Mouse (Mus musculus): Measurements from ENCODE around the gene Lrrc19. TPM values are rescaled to one million over a fixed set of nuclear protein-coding genes. Genes with fewer than 3 reads are reported as not detected.
"Not testable (repeated sequence)": the region's sequence is repeated elsewhere in the genome, so short reads cannot be mapped to it uniquely, and the experiment has no call there.

Gene Lrrc19
- polyA plus RNA-seq (2014; fragmentation: Nextera tagmentation; extraction: Ambion mirVana): 0.68 and 1.3 TPM in 2 replicates

- peaks cover 2% of the 10 kb centered on the region; the same call in 1 of the 2 replicates for H3K36me3 ChIP-seq (ENCODE audit: control insufficient read depth, insufficient read depth, low read length)
- H3K9ac ChIP-seq (ENCODE audit: low read depth, low read length): no peak within 1 kb of the TSS
- H3K4me3 ChIP-seq (ENCODE audit: low read depth, low read length): no peak within 1 kb of the TSS
- no peak within 1 kb of the TSS for H3K4me2 ChIP-seq (replicated peaks; ENCODE audit: low read depth, low read length)
- ATAC-seq (ENCODE audit: low FRiP score) (no peak), DNase-seq (ENCODE audit: low spot score) (no peak)
- WGBS: 85% methylated on average over 3 of the region's 3 CpGs
- H3K27ac ChIP-seq (ENCODE audit: low read depth, low read length): no peak within 1 kb of the TSS
- H3K27me3 ChIP-seq (ENCODE audit: control insufficient read depth, insufficient read depth, low read length): no peaks in the 10 kb centered on the region
- no peaks in the 10 kb centered on the region for H3K4me1 ChIP-seq (replicated peaks; ENCODE audit: control insufficient read depth, insufficient read depth, low read length)
- H3K9me3 ChIP-seq (ENCODE audit: control insufficient read depth, low read length): no peaks in the 10 kb centered on the region
Observed at GRCm38 (mm10) chr4:94649920-94650319, at the start of gene Lrrc19. Lrrc19 (minus strand) TSS chr4:94650144.

GRCm38 (mm10) chr4:94696368-94696767 lies 46.4 kb upstream of the Lrrc19 start:
- Histone ChIP-seq H3K4me3 (ENCODE audit: low read depth, low read length) (no peak overlapping the region), H3K9me3 (ENCODE audit: control insufficient read depth, low read length) (no peaks in the 10 kb centered on the region), H3K27ac (ENCODE audit: low read depth, low read length) (no peak overlapping the region), H3K9ac (ENCODE audit: low read depth, low read length) (no peak overlapping the region), H3K27me3 (ENCODE audit: control insufficient read depth, insufficient read depth, low read length) (no peaks in the 10 kb centered on the region), H3K4me2 (replicated peaks; ENCODE audit: low read depth, low read length) (no peak overlapping the region), H3K36me3 (ENCODE audit: control insufficient read depth, insufficient read depth, low read length) (no peaks in the 10 kb centered on the region), H3K4me1 (replicated peaks; ENCODE audit: control insufficient read depth, insufficient read depth, low read length) (no peaks in the 10 kb centered on the region)
- 87% methylated on average over 3 of the region's 3 CpGs for WGBS
- ATAC-seq (ENCODE audit: low FRiP score): no peak
- no peak for DNase-seq (ENCODE audit: low spot score)

GRCm38 (mm10) chr4:94692175-94692574 lies 42.2 kb upstream of the Lrrc19 start:
- no peak overlapping the region for H3K4me3 ChIP-seq (ENCODE audit: low read depth, low read length)
- no peaks in the 10 kb centered on the region for H3K4me1 ChIP-seq (replicated peaks; ENCODE audit: control insufficient read depth, insufficient read depth, low read length)
- no peak overlapping the region for H3K4me2 ChIP-seq (replicated peaks; ENCODE audit: low read depth, low read length)
- no peaks in the 10 kb centered on the region for H3K27me3 ChIP-seq (ENCODE audit: control insufficient read depth, insufficient read depth, low read length)
- no peak overlapping the region for H3K9ac ChIP-seq (ENCODE audit: low read depth, low read length)
- H3K27ac ChIP-seq (ENCODE audit: low read depth, low read length): no peak overlapping the region
- no peak for ATAC-seq (ENCODE audit: low FRiP score)
- no peak for DNase-seq (ENCODE audit: low spot score)
- no peaks in the 10 kb centered on the region for H3K9me3 ChIP-seq (ENCODE audit: control insufficient read depth, low read length)
- WGBS: 87% methylated on average over 2 of the region's 2 CpGs
- H3K36me3 ChIP-seq (ENCODE audit: control insufficient read depth, insufficient read depth, low read length): no peaks in the 10 kb centered on the region

- 92% methylated on average over 4 of the region's 4 CpGs for whole genome bisulfite sequencing
- Histone ChIP-seq H3K27ac (ENCODE audit: low read depth, low read length) (no peak overlapping the region), H3K9ac (ENCODE audit: low read depth, low read length) (no peak overlapping the region), H3K4me3 (ENCODE audit: low read depth, low read length) (no peak overlapping the region), H3K36me3 (ENCODE audit: control insufficient read depth, insufficient read depth, low read length) (0 out of 2 replicates have a peak, but pooled peaks cover 2% of the 10 kb centered on the region), H3K4me1 (replicated peaks; ENCODE audit: control insufficient read depth, insufficient read depth, low read length) (no peaks in the 10 kb centered on the region), H3K4me2 (replicated peaks; ENCODE audit: low read depth, low read length) (no peak overlapping the region), H3K27me3 (ENCODE audit: control insufficient read depth, insufficient read depth, low read length) (no peaks in the 10 kb centered on the region), H3K9me3 (ENCODE audit: control insufficient read depth, low read length) (no peaks in the 10 kb centered on the region)
- DNase-seq (ENCODE audit: low spot score) (no peak), ATAC-seq (ENCODE audit: low FRiP score) (no peak)
Observed at GRCm38 (mm10) chr4:94691078-94691477, 41.1 kb upstream of the Lrrc19 start.

- WGBS: 100% methylated on average over 2 of the region's 2 CpGs
- H3K36me3 ChIP-seq (ENCODE audit: control insufficient read depth, insufficient read depth, low read length): not testable (repeated sequence)
Observed at GRCm38 (mm10) chr4:94689804-94690203, 39.9 kb upstream of the Lrrc19 start.

GRCm38 (mm10) chr4:94683305-94683704 lies 33.4 kb upstream of the Lrrc19 start:
- 88% methylated on average over 5 of the region's 5 CpGs for WGBS
- H3K4me3 ChIP-seq (ENCODE audit: low read depth, low read length): no peak overlapping the region
- H3K4me1 ChIP-seq (replicated peaks; ENCODE audit: control insufficient read depth, insufficient read depth, low read length): no peaks in the 10 kb centered on the region
- DNase-seq (ENCODE audit: low spot score): no peak
- ATAC-seq (ENCODE audit: low FRiP score): no peak
- no peaks in the 10 kb centered on the region for H3K27me3 ChIP-seq (ENCODE audit: control insufficient read depth, insufficient read depth, low read length)
- H3K9me3 ChIP-seq (ENCODE audit: control insufficient read depth, low read length): no peaks in the 10 kb centered on the region
- H3K36me3 ChIP-seq (ENCODE audit: control insufficient read depth, insufficient read depth, low read length): 0 out of 2 replicates have a peak, but pooled peaks cover 2% of the 10 kb centered on the region
- no peak overlapping the region for H3K27ac ChIP-seq (ENCODE audit: low read depth, low read length)
- H3K9ac ChIP-seq (ENCODE audit: low read depth, low read length): no peak overlapping the region
- H3K4me2 ChIP-seq (replicated peaks; ENCODE audit: low read depth, low read length): no peak overlapping the region

More at GRCm38 (mm10) chr4:94689804-94690203, 39.9 kb upstream of the Lrrc19 start:
- not testable (repeated sequence) for H3K9me3 ChIP-seq (ENCODE audit: control insufficient read depth, low read length); H3K4me3 ChIP-seq (ENCODE audit: low read depth, low read length); ATAC-seq (ENCODE audit: low FRiP score); H3K4me1 ChIP-seq (replicated peaks; ENCODE audit: control insufficient read depth, insufficient read depth, low read length); H3K9ac ChIP-seq (ENCODE audit: low read depth, low read length); DNase-seq (ENCODE audit: low spot score); H3K27ac ChIP-seq (ENCODE audit: low read depth, low read length); H3K4me2 ChIP-seq (replicated peaks; ENCODE audit: low read depth, low read length); H3K27me3 ChIP-seq (ENCODE audit: control insufficient read depth, insufficient read depth, low read length)

GRCm38 (mm10) chr4:94682029-94682428 lies 32.1 kb upstream of the Lrrc19 start:
- no peaks in the 10 kb centered on the region for H3K4me1 ChIP-seq (replicated peaks; ENCODE audit: control insufficient read depth, insufficient read depth, low read length)
- no peaks in the 10 kb centered on the region for H3K27me3 ChIP-seq (ENCODE audit: control insufficient read depth, insufficient read depth, low read length)
- no peak overlapping the region for H3K27ac ChIP-seq (ENCODE audit: low read depth, low read length)
- 63% methylated on average over 1 of the region's 1 CpGs for WGBS
- H3K4me3 ChIP-seq (ENCODE audit: low read depth, low read length): no peak overlapping the region
- H3K4me2 ChIP-seq (replicated peaks; ENCODE audit: low read depth, low read length): no peak overlapping the region
- no peak for ATAC-seq (ENCODE audit: low FRiP score)
- 0 out of 2 replicates have a peak, but pooled peaks cover 2% of the 10 kb centered on the region for H3K36me3 ChIP-seq (ENCODE audit: control insufficient read depth, insufficient read depth, low read length)
- no peak overlapping the region for H3K9ac ChIP-seq (ENCODE audit: low read depth, low read length)
- DNase-seq (ENCODE audit: low spot score): no peak
- H3K9me3 ChIP-seq (ENCODE audit: control insufficient read depth, low read length): no peaks in the 10 kb centered on the region

- no peaks in the 10 kb centered on the region for H3K4me1 ChIP-seq (replicated peaks; ENCODE audit: control insufficient read depth, insufficient read depth, low read length)
- no peak overlapping the region for H3K9ac ChIP-seq (ENCODE audit: low read depth, low read length)
- DNase-seq (ENCODE audit: low spot score) (no peak), ATAC-seq (ENCODE audit: low FRiP score) (no peak)
- H3K27ac ChIP-seq (ENCODE audit: low read depth, low read length): no peak overlapping the region
- H3K9me3 ChIP-seq (ENCODE audit: control insufficient read depth, low read length): no peaks in the 10 kb centered on the region
- H3K4me3 ChIP-seq (ENCODE audit: low read depth, low read length): no peak overlapping the region
- WGBS: 87% methylated on average over 2 of the region's 2 CpGs
- H3K36me3 ChIP-seq (ENCODE audit: control insufficient read depth, insufficient read depth, low read length): no peaks in the 10 kb centered on the region
- H3K27me3 ChIP-seq (ENCODE audit: control insufficient read depth, insufficient read depth, low read length): no peaks in the 10 kb centered on the region
- no peak overlapping the region for H3K4me2 ChIP-seq (replicated peaks; ENCODE audit: low read depth, low read length)
Observed at GRCm38 (mm10) chr4:94681181-94681580, 31.2 kb upstream of the Lrrc19 start.

GRCm38 (mm10) chr4:94680662-94681061 lies 30.7 kb upstream of the Lrrc19 start:
- H3K4me3 ChIP-seq (ENCODE audit: low read depth, low read length): no peak overlapping the region
- H3K4me2 ChIP-seq (replicated peaks; ENCODE audit: low read depth, low read length): no peak overlapping the region
- ATAC-seq (ENCODE audit: low FRiP score) (no peak), DNase-seq (ENCODE audit: low spot score) (no peak)
- no peak overlapping the region for H3K27ac ChIP-seq (ENCODE audit: low read depth, low read length)
- no peaks in the 10 kb centered on the region for H3K36me3 ChIP-seq (ENCODE audit: control insufficient read depth, insufficient read depth, low read length)
- WGBS: 92% methylated on average over 2 of the region's 2 CpGs
- no peak overlapping the region for H3K9ac ChIP-seq (ENCODE audit: low read depth, low read length)
- H3K27me3 ChIP-seq (ENCODE audit: control insufficient read depth, insufficient read depth, low read length): no peaks in the 10 kb centered on the region
- H3K4me1 ChIP-seq (replicated peaks; ENCODE audit: control insufficient read depth, insufficient read depth, low read length): no peaks in the 10 kb centered on the region
- H3K9me3 ChIP-seq (ENCODE audit: control insufficient read depth, low read length): no peaks in the 10 kb centered on the region
